Mouse (Mus musculus) R1 (cell line): ENCODE measurements around the gene Gm28047.

ENCODE experiments used
- DNase-seq: peaks from one replicate; pipeline ENCODE4 v3.0.0-alpha.2; 2018; ENCODE audit warnings: low read depth, low spot score

The Gm28047 gene

DNA sequence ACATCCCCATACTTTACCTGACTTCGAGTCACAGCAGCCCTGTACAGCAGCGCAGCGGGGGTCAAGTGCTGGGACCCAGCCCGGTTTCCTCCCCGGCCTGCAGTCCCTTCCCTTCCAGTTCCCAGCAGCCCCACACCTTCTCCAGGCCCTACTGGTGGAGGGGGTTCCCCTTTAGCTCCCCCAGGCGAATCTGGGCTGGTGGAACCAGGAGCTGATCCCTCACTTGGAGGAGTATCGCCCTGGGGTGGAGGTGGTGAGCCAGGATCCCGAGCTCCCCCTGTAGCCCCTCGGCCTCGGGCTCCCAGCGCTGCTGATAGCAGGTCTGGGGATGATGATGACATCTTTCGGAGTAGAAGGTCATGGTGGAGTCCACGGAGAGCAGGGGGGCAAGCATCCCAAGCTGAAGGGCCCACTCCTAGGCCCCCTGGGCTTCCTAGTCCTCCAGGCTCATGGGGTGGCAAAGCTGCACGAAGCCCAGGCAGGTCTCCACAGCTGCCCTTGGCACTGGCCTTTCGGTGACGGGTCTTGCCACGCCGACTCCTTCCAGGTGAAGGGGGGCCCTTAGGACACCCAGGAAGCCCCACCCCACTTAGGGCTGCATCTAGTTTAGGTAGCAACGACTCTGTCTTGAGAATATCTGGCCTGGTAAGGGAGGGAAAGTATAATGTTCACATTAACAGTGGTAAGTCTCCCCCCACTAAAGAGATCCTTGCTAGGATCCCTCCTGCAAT is 123.6 kb downstream of the Gm28047 start:
- DNase-seq: no peak

DNA sequence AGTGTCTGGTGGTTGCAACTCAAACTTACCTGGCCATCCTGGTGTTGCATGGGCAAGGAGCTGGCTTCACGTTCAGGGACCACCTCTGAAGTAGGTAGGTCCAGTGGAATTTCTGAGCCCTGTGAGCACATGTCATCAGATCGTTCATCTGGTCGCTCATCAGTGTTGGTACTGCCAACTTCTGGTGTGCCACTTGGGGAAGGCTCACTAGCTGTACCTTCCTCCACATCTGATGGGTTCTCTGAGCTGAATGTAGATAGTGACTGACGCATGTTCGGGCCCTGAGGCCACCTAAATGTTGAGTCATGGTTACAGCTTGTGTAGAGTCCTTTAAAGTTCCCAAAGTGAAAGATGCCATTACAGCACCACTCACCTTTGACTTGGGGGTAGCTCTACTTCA is 124.4 kb downstream of the Gm28047 start:
- no peak for DNase-seq

DNA sequence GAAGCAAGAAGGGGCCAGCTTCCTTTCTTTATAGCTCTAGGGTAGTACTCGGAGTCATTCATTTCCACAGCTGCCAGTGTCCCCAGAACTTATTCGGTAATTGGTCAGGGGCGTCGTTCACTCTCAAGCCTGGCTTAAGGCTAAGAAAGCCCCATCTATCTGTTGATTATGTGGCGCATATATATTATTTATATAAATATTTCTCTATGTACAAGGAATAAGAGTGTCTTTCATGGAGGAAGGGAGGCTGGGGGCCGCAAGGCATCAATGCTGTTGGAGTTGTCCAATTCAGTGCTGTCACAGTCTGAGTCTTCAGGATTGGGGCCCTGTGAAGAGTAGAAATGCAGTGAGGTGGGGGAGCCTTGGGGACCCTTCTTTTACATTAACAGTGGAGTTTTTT is 125.0 kb downstream of the Gm28047 start:
- DNase-seq: no peak

DNA sequence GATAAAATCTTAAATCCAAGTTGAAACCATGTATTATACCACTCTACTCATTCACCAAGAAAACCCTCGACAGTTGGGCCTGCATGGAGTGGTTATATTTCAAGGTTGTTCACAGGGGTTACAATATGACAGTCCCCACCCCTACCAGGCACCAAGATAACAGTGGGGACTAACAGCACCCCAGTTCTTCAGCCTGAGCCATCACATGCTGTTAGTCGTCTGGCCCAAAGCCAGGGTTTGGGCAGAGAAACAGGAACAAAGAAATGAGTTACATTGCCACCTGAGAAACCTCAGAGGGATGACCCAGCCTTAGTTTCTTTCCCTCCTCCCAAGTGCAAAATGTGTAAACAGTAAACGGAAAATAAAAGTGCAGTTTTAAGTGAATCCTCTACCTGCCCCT is 125.5 kb downstream of the Gm28047 start:
- DNase-seq: no peak

DNA sequence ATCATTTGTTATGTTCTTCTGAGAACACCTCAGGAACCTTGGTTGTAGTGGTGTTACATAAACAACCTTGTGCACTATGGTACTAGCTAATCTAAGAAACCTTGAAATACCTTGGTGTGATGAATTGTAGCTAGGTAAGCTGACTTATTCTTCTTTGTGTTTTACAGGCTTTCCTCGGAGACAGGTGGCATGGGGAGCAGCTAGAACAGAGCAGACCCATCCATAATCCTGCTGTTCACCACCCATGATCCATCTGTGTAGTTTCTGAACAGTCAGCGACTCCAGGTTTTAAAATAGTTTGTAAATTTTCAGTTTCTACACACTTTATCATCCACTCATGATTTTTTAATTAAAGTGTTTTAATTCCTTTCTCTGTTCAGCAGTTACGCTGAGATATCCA is 126.5 kb downstream of the Gm28047 start:
- no peak for DNase-seq

DNA sequence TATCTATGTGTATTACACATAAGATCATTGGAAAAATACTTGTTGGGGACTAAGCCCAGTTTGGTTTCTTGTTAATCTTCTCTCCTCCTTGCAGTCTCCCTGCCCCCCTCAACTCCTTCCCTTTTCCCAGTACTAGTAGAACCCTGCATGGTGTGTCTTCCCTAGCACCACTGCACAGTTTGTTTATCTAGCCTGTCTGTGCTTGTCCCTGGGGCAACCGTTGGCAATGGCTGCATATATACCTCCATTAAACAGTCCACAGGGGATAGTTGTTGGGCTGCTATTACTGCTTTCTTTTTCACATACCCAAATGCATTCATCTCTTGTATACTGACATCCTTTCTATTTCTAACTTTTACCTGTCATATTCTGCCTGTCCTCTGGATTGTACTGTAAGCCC is 137.2 kb downstream of the Gm28047 start:
- DNase-seq: no peak

DNA sequence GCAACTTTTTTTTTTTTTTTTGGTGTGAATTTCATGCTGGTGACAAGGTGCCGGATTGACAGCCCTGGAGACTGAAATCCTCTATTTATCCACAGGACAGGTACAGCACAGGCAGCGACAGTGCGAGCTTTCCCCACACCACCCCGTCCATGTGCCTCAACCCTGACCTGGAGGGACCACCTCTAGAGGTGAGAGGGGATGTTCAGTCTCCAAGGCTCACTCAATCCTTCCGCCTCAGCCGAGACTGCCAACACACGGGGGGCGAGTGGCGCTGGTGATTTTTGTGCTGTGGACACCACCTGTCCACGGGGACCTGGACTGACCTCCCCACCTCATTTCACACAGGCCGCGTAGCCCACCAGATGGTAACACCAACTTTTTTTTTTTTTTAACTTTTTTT is 139.0 kb downstream of the Gm28047 start:
- no peak for DNase-seq

DNA sequence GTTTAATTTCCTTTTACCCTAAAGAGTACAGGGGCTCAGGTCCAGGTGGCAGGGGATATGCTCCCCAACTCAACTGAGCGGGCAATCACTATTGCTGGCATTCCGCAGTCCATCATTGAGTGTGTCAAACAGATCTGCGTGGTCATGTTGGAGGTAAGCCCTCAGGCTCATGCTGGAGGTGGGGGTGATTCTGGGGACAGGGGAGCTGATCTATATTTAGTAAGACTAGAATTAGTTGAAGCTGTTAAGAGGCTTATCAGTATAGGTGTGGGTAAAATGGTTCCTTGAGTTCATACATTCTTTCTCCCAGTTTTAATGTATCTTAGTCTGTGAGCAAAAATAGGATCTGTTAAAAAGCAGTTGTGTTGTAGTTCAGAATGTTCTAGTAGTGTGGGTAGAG is 141.7 kb downstream of the Gm28047 start:
- DNase-seq: no peak

DNA sequence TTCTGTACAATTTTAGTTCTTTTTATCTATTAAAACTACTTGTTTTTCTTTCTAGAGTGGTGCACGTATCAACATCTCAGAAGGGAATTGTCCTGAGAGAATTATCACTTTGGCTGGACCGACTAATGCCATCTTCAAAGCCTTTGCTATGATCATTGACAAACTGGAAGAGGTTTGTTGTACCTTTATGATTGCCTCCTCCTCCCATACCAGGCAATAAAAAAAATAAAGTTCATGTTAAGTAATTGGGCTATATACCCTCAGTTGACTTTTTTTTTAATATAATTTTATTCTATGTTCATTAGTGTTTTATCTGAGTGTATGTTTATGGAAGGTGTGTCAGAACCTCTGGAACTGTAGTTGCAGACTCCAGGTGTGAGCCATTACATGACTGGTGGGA is 150.3 kb downstream of the Gm28047 start:
- DNase-seq: no peak
